Mouse (Mus musculus): ENCODE data around the gene Myog. TPM values are rescaled to one million over a fixed set of nuclear protein-coding genes. Genes with fewer than 3 reads are reported as not detected.
"Not testable (repeated sequence)": the region's sequence is repeated elsewhere in the genome, so short reads cannot be mapped to it uniquely, and the experiment has no call there.

The Myog gene
- not detected for total RNA-seq (2021)

- intact Hi-C loops (cut with DNase I) = no loop called here
- peak; percentile 17 for DNase-seq
Observed at GRCm38 (mm10) chr1:134289598-134290099, at the start of gene Myog. TSS of gene Myog (plus strand) at chr1:134289989.

GRCm38 (mm10) chr1:134240701-134241100, 49.1 kb upstream of the Myog start:
- no peak for DNase-seq
- intact Hi-C loops (cut with DNase I) = loop anchor here (5.0 kb wide), 3 partner anchors 38 to 92 kb away; partner anchors contain the start of gene Ppfia4

DNA sequence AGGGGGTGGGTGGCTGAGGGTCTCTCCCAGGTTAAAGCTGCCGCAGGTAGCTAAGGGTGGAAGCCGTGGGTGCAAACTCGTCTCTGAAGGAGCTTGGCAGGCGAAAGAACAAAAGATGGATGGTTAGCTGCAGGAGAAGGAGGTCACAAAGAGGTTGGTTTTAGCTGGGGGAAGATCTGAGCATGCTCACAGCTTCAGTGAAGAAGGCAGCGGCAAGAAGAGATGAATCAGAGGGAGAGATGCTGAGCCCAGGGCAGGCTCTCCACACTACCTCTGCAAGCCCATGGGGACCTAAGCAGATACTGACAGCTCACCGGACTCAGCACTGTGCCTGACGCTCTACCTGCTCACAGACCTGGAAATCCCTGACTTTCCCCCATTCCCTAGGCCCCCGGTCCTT, 48.5 kb upstream of the Myog start:
- DNase-seq = no peak
- intact Hi-C loops (cut with DNase I) = loop anchor here (5.0 kb wide), 3 partner anchors 39 to 91 kb away; partner anchors contain the start of gene Ppfia4

- intact Hi-C loops (cut with DNase I) = loop anchor here (5.0 kb wide), 3 partner anchors 40 to 90 kb away; partner anchors contain the start of gene Ppfia4
- no peak for DNase-seq
Observed at GRCm38 (mm10) chr1:134242286-134242685, 47.5 kb upstream of the Myog start.

GRCm38 (mm10) chr1:134243505-134243904, 46.3 kb upstream of the Myog start:
- no peak for DNase-seq
- intact Hi-C loops (cut with DNase I) = loop anchor here (5.0 kb wide), 3 partner anchors 41 to 91 kb away; partner anchors contain the start of gene Ppfia4

GRCm38 (mm10) chr1:134243948-134244914, 45.6 kb upstream of the Myog start:
- intact Hi-C loops (cut with DNase I) = loop anchor here (5.0 kb wide), 3 partner anchors 42 to 92 kb away; partner anchors contain the start of gene Ppfia4
- DNase-seq = peak; percentile 94

GRCm38 (mm10) chr1:134245004-134245717, 44.6 kb upstream of the Myog start:
- intact Hi-C loops (cut with DNase I) = no loop called here

DNA sequence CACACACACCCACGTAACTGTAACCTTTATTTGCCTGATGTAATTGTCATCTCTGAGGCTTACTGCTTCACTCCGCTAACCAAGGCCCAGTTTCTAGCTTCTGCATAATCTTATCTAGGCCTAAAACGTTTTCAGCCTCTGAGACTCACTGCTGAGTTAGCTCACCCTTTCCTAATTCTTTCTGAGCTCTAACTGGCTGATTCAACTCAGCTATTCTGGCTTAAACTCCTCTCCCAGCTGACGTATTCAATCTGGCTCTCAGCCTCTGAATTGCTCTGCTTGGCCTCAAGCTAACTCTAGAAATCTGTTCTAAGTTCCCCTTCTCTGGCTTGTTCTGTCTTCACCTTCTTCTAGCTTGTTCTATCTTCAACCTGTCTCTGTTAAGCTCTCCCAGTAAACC, 43.2 kb upstream of the Myog start:
- no peak for DNase-seq
- intact Hi-C loops (cut with DNase I) = no loop called here

More at GRCm38 (mm10) chr1:134245004-134245717, 44.6 kb upstream of the Myog start:
- DNase-seq = peak; percentile 65

DNA sequence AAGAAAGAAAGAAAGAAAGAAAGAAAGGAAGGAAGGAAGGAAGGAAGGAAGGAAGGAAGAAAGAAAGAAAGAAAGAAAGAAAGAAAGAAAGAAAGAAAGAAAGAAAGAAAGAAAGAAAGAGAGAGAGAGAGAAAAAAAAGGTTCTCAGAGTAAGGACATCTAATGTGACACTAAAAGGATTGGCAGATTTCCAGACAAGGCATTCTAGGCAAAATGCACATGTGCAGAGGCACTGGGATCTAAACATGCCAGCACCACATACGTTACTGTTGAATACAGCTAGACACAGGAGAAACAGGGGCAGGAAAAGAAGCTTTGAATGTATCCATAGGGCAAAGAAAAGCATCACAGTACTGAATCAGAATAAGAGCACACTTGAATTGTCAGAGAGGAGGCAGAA, 40.1 kb upstream of the Myog start:
- intact Hi-C loops (cut with DNase I); DNase-seq: not testable (repeated sequence)

DNA sequence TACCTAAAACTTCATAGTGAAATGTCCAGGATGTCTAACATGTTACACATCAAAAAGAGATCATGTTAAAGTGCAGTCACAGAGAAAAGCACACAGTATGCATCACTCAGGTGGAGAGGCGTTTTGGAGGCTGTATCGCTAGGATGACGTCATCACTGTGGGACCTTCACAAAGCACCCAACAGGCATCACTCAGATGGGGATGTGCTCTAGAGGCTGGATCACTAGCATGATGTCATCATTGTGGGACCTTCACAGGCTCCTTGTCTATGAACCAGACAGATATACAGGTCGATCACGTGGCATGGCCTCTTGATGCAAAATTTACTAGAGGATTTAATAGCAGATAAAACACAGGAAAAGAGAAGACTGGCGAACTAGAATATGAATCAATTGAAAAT, 25.4 kb upstream of the Myog start:
- intact Hi-C loops (cut with DNase I) = no loop called here
- DNase-seq = no peak

DNA sequence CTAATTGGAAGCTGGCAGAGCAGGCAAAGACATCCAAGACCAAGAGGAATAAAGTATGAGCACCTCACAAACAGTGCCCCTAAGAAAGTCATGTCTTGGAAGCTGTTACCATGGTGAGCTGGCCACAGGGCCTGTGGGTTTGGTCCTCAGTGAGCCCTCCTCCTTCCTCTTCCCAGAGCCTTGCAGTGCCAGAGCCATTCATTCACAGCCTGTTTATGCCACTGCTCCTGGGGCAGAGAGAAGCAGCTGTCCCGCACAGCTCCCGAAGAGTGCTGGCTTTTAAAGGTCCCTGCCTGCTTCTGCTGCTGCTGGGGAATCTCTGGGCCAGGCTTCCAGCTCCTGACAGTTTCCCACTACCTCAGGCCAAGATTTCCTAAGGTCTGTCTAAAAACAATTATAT, 24.0 kb upstream of the Myog start:
- peak; percentile 44 for DNase-seq
- intact Hi-C loops (cut with DNase I) = no loop called here

- intact Hi-C loops (cut with DNase I) = no loop called here
Observed at GRCm38 (mm10) chr1:134270026-134270425, 19.8 kb upstream of the Myog start.

DNA sequence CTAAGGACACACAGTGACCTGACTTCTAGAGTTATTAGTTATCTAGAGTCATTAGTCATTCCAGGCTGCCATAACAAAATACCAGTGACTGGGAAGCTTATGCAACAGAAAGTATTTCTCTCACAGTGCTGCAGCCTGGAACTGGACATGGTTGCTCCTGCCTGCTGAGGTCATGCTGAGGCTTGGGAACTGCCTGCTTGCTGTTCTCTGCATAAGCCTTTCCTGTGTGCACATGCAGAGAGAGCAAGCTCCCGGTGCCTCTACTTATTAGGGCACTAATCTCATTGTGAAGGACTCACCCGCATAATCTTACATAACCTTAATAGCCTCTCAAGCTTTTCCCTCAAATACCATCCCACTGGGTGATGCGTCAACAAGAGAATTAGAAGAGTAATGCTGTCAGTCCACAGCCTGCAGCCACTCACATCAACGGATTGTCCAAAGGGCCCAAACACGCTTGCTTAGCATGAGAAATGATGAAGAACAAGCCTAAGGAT, 17.0 kb upstream of the Myog start:
- DNase-seq = no peak
- intact Hi-C loops (cut with DNase I) = no loop called here

More at GRCm38 (mm10) chr1:134270026-134270425, 19.8 kb upstream of the Myog start:
- no peak for DNase-seq

DNA sequence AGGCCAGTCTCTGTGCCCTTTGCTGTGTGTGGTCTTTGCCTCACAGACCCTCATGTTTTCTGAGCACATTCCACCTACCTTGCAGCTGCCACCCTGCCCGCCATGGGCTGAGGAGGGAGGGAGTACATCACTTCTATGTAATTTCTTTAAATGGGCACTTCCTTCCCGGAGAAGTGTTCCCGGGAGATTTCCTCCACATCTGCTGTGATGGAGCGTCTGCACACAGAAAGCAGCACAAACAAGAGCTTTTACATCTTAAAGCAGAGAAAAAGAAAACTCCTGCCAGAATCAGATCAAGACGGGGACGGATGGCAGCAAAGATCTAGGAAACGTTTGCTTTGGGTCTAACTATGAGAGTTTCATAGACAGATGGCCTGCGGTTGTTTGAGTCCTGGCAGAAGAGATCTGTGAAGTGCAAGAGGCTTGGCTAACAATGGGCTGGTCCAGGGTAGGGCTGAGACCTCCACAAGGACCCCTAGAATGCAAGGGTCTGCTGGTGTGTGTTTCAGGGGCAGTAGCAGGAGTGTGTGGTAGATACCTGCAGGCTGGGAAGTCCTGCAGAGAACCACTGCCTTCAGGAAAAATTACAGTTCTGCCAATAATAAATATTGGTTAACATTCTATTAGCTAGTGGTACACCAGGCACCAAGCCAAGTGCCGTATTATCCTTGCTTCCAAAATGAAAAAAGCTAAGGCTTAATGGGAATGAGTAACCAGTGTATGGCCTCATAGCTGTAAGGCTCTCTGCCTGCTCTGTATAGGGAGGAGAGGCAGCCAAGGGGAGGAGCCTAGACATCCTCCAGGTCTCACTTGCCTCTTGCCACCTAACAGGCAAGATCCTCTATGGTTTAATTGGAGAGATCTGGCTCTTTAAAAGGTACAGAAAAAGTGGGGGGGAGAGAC, 16.0 kb upstream of the Myog start:
- intact Hi-C loops (cut with DNase I) = no loop called here
- peak; percentile 42 for DNase-seq

GRCm38 (mm10) chr1:134274483-134274920, 15.3 kb upstream of the Myog start:
- DNase-seq = peak; percentile 72
- intact Hi-C loops (cut with DNase I) = no loop called here

DNA sequence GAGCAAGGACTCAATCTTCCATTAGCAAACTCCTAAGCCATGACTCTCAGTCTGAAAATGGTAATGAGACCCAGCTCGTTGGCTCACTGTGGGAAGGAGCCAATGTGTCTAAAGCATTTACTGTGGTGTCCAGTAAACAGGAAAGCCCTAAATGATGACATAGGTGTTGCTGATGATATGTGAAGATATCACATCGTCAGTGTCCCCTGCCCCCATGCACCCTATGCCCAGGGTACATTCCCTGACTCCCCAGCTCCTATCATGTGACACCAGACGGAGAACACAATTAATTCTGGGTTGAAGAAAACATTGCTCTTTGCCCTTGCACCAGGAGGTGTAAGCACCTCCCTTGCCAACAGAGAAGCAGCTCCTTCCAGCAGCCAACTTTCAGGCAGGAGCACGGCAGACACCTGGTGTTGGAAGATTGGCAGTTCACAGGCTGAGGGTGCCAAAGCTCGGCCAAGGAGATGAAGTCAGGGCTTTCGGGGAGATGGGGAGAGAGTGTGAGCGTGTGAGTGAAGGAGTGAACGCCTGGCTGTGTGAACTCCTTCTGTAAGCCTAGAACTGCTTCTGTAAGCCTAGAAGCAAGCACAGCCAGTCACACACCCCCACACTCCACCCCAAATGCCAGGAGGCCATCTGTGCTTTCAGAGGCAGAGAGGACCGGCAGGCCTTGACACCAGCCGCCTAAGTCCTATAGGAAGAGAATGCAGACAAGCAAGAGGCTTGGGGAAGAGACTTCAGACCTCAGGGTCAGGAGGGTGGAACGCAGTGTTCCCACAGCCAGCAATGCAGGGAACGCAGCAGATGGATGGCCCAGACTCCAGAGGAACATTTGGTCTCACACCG, 13.9 kb upstream of the Myog start:
- peak; percentile 60 for DNase-seq

GRCm38 (mm10) chr1:134276823-134277222, 13.0 kb upstream of the Myog start:
- DNase-seq = no peak
- intact Hi-C loops (cut with DNase I) = no loop called here

More for the DNA sequence above, 13.9 kb upstream of the Myog start:
- intact Hi-C loops (cut with DNase I) = no loop called here

GRCm38 (mm10) chr1:134280174-134280573, 9.6 kb upstream of the Myog start:
- no peak for DNase-seq
- intact Hi-C loops (cut with DNase I) = no loop called here

DNA sequence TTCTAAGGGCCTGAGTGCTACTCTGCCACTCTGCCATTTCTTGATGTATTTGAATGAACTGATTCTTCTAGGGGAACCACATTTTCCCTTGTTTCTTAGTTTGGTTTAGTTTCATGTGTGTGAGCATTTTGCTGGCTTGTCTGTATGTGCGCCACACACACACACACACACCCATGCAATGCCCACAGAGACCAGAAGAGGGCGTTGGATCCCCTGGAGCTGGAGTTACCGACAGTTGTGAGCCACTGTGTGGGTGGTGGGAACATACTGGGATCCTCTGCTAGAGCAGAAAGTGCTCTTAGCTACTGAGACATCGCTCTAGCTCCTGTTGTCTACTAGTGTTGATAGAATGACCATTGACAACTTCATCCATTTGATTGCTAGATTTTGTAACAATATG, 8.2 kb upstream of the Myog start:
- DNase-seq = no peak
- intact Hi-C loops (cut with DNase I) = no loop called here

All from left cerebral cortex, postnatal 4 days (tissue).